Mouse (Mus musculus): ENCODE measurements around the gene Fthl17e. TPM values are rescaled to one million over a fixed set of nuclear protein-coding genes. Genes with fewer than 3 reads are reported as not detected.
"Not testable (repeated sequence)": the region's sequence is repeated elsewhere in the genome, so short reads cannot be mapped to it uniquely, and the experiment has no call there.

Gene Fthl17e
- not detected in 2 replicates for total RNA-seq (2012; rRNA removed)
- polyA plus RNA-seq (2012; ENCODE audit: insufficient read depth in 1 of 2, insufficient read length in 2 of 2, low read depth in 1 of 2, low replicate concordance in 2 of 2, missing spikeins in 1 of 2): not detected

- H3K79me2 ChIP-seq (ENCODE audit: control insufficient read depth, insufficient read depth, low read length, poor library complexity); H3K4me3 ChIP-seq (ENCODE audit: control insufficient read depth in 1 of 2, insufficient read depth in 1 of 2, low read depth in 2 of 2, low read length in 2 of 2); H3K27me3 ChIP-seq (ENCODE audit: control insufficient read depth in 1 of 2, insufficient read depth in 2 of 2, low read length in 2 of 2); DNase-seq (ENCODE audit: low read depth, low spot score); H3K4me1 ChIP-seq (ENCODE audit: control insufficient read depth in 1 of 2, insufficient read depth in 2 of 2, low read length in 2 of 2); H3K27ac ChIP-seq (ENCODE audit: control insufficient read depth, low read depth, low read length); H3K9ac ChIP-seq (ENCODE audit: control insufficient read depth, low read depth, low read length, poor library complexity, severe bottlenecking); H3K9me3 ChIP-seq (replicated peaks; ENCODE audit: insufficient read depth, low read length); H3K36me3 ChIP-seq (ENCODE audit: control insufficient read depth in 1 of 2, insufficient read depth in 2 of 2, low read length in 2 of 2): not testable (repeated sequence)
Observed at GRCm38 (mm10) chrX:9033193-9033592, at the start of gene Fthl17e. Fthl17e (plus strand) TSS chrX:9033493.

GRCm38 (mm10) chrX:8986655-8987054 lies 46.6 kb upstream of the Fthl17e start, which contains the start of gene Fthl17d:
Fthl17d (minus strand) TSS chrX:8986755.
- not testable (repeated sequence) for H3K79me2 ChIP-seq (ENCODE audit: control insufficient read depth, insufficient read depth, low read length, poor library complexity); H3K4me1 ChIP-seq (ENCODE audit: control insufficient read depth in 1 of 2, insufficient read depth in 2 of 2, low read length in 2 of 2); H3K4me3 ChIP-seq (ENCODE audit: control insufficient read depth in 1 of 2, insufficient read depth in 1 of 2, low read depth in 2 of 2, low read length in 2 of 2); H3K9ac ChIP-seq (ENCODE audit: control insufficient read depth, low read depth, low read length, poor library complexity, severe bottlenecking); H3K27ac ChIP-seq (ENCODE audit: control insufficient read depth, low read depth, low read length); H3K27me3 ChIP-seq (ENCODE audit: control insufficient read depth in 1 of 2, insufficient read depth in 2 of 2, low read length in 2 of 2); H3K36me3 ChIP-seq (ENCODE audit: control insufficient read depth in 1 of 2, insufficient read depth in 2 of 2, low read length in 2 of 2); H3K9me3 ChIP-seq (replicated peaks; ENCODE audit: insufficient read depth, low read length); DNase-seq (ENCODE audit: low read depth, low spot score)

- H3K27ac ChIP-seq (ENCODE audit: control insufficient read depth, low read depth, low read length): no peak overlapping the region
- TF ChIP-seq TBP (IDR thresholded peaks at IDR 0.05; ENCODE audit: low read depth, low read length) (no peak), MAZ (IDR thresholded peaks at IDR 0.05; ENCODE audit: low read depth, low read length) (no peak), ZKSCAN1 (IDR thresholded peaks at IDR 0.05; ENCODE audit: low read depth, low read length) (no peak), GABPA (IDR thresholded peaks at IDR 0.05; ENCODE audit: low read depth, low read length) (no peak), ZNF384 (IDR thresholded peaks at IDR 0.05; ENCODE audit: low read depth, low read length) (no peak), UBTF (IDR thresholded peaks at IDR 0.05; ENCODE audit: borderline replicate concordance, insufficient read depth, low read depth, low read length) (no peak), USF2 (IDR thresholded peaks at IDR 0.05; ENCODE audit: borderline replicate concordance in 1 of 2, insufficient read depth in 1 of 2, low read depth in 1 of 2, low read length in 2 of 2) (no peak), HCFC1 (IDR thresholded peaks at IDR 0.05; ENCODE audit: low read depth, low read length) (no peak), BHLHE40 (IDR thresholded peaks at IDR 0.05; ENCODE audit: borderline replicate concordance, low read depth, low read length) (no peak), RAD21 (IDR thresholded peaks at IDR 0.05; ENCODE audit: low read depth, low read length) (no peak), SMC3 (IDR thresholded peaks at IDR 0.05; ENCODE audit: low read depth, low read length) (no peak), TAL1 (IDR thresholded peaks at IDR 0.05; ENCODE audit: low read length) (no peak)
Observed at GRCm38 (mm10) chrX:9016079-9016478, 17.2 kb upstream of the Fthl17e start.

More at GRCm38 (mm10) chrX:9016079-9016478, 17.2 kb upstream of the Fthl17e start:
- Histone ChIP-seq H3K79me2 (ENCODE audit: control insufficient read depth, insufficient read depth, low read length, poor library complexity) (no peaks in the 10 kb centered on the region), H3K9me3 (replicated peaks; ENCODE audit: insufficient read depth, low read length) (no peaks in the 10 kb centered on the region), H3K9ac (ENCODE audit: control insufficient read depth, low read depth, low read length, poor library complexity, severe bottlenecking) (no peak overlapping the region), H3K4me1 (ENCODE audit: control insufficient read depth in 1 of 2, insufficient read depth in 2 of 2, low read length in 2 of 2) (no peaks in the 10 kb centered on the region), H3K27me3 (ENCODE audit: control insufficient read depth in 1 of 2, insufficient read depth in 2 of 2, low read length in 2 of 2) (no peaks in the 10 kb centered on the region), H3K4me3 (ENCODE audit: control insufficient read depth in 1 of 2, insufficient read depth in 1 of 2, low read depth in 2 of 2, low read length in 2 of 2) (no peak overlapping the region), H3K36me3 (ENCODE audit: control insufficient read depth in 1 of 2, insufficient read depth in 2 of 2, low read length in 2 of 2) (no peaks in the 10 kb centered on the region)
- no peak for DNase-seq (ENCODE audit: low read depth, low spot score)

Data from MEL (cell line).